Mouse (Mus musculus) layer of hippocampus, postnatal 36 days (tissue): ENCODE results near the gene Syn3. TPM values are rescaled to one million over a fixed set of nuclear protein-coding genes. Genes with fewer than 3 reads are reported as not detected.
"Not testable (repeated sequence)": the region's sequence is repeated elsewhere in the genome, so short reads cannot be mapped to it uniquely, and the experiment has no call there.

Source experiments
- DNase-seq, 2 experiments: peaks; one replicate each; pipeline ENCODE4 v3.0.0; 2022
- total RNA-seq, 2 experiments: library from RNA; stranded (reverse); gene quantifications; 2 replicates each; pipeline ENCODE4 v1.2.3; 2021

Gene Syn3
- total RNA-seq, 2 experiments from 2014 or later, result 18.8 to 21.4 TPM

GRCm38 (mm10) chr10:86468612-86469546 lies 29.8 kb downstream of the Syn3 start:
- no peak for DNase-seq

GRCm38 (mm10) chr10:86463538-86464199 lies 35.0 kb downstream of the Syn3 start:
- DNase-seq, result peak; percentile 79 to 82

- DNase-seq, result no peak
Measured at GRCm38 (mm10) chr10:86459643-86460042, 39.1 kb downstream of the Syn3 start.

GRCm38 (mm10) chr10:86457665-86458209 lies 41.0 kb downstream of the Syn3 start:
- DNase-seq, result peak; percentile 44 to 58

DNA sequence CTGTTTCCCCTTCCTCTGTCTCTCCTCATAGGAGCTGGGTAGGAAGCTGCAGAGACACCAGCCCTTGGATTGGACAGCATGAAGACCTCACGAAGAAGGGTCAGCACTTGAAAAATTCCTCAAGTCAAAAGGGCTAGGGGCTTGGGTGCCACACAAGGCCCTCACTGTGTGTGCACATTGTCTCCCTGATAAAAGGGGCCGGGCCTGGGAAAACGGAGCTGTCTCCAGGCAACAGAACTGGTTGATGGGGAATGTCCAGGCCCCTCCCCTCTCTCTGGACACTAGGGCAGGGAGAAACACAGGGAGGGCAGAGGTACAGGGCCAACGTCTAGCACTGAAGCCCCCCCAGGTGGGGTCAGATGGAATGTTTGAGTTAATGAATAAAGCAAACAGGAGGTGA lies 41.5 kb downstream of the Syn3 start:
- DNase-seq, result peak; percentile 19 to 32

DNA sequence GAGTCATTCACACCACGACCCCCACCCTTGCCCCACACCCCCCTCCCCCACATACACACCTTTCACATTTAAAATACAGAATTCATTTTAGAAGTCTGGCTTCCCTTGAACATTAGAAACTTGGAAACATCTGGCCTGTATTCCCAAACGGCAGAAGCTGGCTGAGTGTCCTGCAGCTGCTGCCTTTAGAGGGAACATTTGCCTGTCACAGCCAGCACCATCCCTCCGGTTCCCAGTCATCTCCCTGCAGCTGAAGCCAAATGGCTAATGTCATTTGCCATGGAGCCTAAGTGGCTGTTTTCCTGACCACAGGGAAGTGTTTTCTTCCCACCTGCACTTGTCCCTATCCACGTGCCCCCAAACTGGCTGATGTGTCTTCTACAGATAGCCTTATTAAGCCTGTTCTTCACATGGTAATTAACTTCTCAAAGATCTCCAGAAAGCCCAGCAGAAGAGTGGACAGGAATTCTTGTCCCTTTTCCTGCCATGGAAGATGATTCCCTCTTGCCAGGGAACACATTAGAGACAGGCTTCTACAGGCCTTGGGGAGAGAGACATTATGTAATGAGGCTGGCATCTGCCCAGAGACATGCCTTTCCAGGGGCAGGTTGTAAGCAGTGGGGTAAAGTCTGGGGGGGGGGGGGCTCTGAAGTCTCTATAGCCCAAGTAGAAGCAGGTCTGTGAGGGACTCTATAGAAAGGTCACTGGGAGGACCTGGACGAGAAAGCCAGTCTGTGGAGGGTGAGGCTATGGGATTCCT lies 43.2 kb downstream of the Syn3 start:
- DNase-seq, result no peak

- DNase-seq, result peak in 1 of 2 experiments; percentile 9
Measured at GRCm38 (mm10) chr10:86452326-86452995, 46.2 kb downstream of the Syn3 start.

GRCm38 (mm10) chr10:86451294-86451693 lies 47.4 kb downstream of the Syn3 start:
- DNase-seq, result no peak

DNA sequence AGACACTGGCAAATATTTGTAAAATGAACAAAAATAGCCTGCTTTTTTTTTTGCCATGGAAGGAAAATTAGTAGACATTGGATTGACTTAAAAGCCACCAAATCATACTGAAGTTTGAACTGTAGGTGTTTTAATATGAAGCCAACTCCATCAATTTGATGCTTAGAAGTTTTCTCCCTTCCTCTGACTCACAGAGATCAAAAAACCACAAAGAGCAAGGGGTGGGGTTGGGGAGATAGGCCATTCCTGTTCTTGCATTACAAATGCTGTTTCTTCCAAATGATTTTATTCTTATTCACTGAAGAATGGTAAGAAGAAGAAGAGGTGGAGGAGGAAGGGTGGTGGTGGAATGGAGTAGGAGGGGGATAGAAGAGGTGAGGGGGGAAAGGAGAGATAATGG lies 52.0 kb downstream of the Syn3 start:
- DNase-seq, result no peak

GRCm38 (mm10) chr10:86445207-86445606 lies 53.5 kb downstream of the Syn3 start:
- DNase-seq, result no peak

DNA sequence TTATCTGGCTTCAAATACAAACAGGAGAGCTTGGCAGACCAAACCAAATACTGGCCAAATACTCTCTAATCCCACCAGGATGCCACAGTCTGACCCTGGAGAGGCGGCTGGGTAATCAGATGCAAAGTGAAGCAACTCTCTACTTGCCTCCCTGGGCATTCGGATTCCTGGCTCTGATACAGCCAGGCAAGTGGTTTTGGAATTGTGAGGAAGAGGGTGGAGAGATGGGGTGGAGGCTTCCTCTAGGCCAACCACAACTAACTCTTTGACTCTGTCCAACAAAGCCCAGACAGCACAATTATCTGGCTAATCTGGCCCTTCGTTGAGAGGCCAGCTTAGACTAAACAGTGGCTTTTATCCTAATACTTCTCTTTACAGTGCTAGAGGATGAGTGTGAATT lies 54.0 kb downstream of the Syn3 start:
- DNase-seq, result no peak

- DNase-seq, result no peak
Measured at GRCm38 (mm10) chr10:86441765-86442164, 56.9 kb downstream of the Syn3 start.

- DNase-seq, result peak in 1 of 2 experiments; percentile 15
Measured at GRCm38 (mm10) chr10:86439640-86440039, 59.1 kb downstream of the Syn3 start.

DNA sequence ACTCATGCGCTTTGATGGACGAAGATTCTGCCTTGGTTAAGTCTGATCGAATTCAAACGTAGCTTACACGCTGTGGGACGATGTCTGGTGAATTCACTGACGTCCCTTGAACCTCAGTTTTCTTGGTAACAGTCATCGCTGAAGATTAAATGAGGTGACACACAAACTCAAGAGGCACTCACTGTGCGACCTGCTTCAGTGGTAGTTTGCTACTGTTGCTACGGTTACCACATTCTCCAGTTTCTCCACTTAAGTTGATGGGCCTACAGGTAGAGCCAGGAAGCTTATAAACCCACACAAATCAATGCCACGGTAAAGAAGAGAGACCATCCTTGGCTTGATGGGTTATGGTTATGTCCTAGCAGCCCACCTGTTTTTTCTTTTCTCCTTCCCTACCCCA lies 61.4 kb downstream of the Syn3 start:
- DNase-seq, result no peak

- not testable (repeated sequence) for DNase-seq
Measured at GRCm38 (mm10) chr10:86435006-86435405, 63.7 kb downstream of the Syn3 start.

DNA sequence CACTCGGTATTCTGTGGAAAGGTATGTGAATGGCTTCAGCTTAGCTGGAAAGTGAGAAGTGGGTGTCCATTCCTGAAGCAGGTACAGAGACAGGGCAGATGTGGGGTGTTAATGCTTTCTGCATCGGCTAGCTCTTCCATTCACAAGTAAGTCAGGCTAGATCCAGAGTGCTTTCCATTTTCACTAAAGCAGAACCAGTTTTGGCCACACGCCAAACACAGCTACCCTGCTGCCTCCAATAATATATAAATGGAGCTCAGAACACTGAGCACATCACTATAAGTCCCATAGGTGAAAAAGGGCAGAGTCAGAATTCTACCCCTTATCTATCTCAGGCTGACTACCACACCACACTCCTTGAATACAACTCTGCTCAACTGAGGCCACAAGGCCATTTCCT lies 69.0 kb downstream of the Syn3 start:
- no peak for DNase-seq

DNA sequence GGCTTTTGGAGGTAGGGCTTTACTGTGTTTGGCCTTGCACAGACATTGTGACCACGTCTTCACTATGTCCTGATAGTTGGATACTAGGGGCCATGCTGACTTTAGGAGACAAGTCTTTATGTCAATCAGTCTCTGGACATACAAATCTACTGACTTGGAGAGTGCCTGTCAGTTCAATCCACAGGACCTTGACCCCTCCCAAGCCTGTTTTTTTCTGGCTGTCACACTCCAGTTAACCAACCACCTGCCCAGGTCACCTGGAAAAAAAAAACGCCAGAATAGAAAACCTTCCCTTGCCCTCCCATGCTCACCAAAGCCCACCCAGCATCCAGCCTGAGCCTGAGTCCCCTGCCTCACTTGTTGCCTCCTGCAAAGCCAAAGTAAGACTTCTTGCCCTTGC lies 70.7 kb downstream of the Syn3 start:
- no peak for DNase-seq

DNA sequence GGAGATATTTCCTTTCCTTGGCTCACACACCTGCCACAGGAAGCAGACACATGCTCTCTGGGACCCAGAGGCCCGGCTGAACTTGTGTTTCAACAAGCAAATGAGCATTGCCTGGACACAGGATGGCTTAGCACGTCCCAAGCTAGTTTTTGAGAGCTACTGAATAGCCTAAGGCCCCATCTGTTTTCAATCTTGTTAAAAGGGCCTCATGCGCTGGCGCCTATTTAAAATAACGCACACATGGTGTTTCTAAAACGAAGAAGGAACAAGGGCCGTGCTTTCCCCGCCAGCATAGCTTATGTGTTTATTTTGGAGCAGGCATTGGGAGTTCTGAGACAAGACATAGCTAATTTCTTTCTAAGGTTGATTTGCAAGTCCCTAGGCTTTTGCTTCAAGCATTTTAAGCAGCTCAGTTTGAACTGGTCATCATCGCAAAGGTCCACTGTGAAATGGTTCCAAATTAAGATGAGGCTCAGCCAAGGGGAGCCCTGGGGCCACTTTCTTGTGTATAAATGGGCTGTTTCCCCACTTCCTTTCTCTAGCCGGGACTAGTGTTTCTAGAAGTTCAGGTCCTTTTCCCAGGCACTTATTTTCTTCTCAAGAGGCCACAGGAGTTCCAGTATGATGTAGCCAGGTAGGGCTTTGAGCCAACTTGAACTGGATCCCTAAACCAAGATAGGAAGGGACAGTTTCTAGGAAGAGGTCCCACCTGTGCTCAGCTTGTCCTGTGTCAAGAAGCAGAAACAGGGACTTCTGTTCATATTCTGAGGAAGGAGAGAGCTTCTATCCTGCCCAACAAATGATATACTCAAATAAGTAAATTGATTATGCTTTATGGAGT lies 72.8 kb downstream of the Syn3 start:
- DNase-seq, result peak in 1 of 2 experiments; percentile 10

DNA sequence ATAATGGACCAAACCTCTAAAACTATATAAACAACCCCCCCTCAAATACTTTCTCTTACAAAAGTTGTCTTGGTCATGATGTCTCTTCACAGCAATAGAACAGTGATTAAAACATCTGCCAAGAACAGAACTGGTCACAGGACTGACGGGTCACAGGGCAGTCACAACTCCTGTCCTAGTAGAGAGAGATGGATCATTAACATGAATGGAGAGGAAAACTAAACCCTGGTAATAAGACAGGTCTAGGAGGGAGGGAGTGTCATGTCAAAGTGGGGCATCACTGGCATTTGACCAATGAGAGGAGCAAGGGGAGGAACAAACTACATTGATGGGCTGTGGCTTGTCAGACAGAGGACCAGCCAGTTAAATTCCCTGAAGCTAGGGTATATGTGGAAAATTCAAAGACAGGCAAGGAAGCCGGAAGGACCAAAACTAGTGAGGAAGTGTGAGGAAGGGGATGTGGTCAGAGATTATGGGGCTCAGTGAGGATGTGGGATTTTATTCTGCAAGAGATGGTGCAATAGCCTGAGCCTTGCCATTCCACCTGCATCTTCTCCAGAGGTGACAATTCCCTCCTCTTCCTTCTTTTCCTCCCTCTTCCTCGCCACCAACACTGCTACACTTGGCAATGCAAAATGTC lies 76.8 kb downstream of the Syn3 start:
- no peak for DNase-seq

DNA sequence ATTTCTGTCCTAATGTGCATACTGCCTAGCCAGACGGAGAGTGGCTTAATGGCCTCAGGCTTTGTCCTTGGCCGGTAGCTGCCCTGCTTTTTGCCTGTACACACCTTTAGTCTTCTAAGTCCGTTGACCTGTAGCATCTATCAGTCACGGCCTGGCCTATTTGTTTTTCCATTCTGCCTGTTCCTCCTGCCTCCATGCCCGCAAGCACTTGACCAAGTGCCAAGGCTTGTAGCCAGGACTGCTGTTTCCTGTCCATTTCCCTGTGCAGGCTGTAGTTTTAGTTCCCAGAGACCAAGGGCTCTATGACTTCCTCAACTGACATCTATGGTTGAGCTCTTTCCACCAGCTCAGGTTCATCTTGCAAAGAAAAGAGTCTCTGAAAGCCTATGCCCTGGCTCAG lies 79.8 kb downstream of the Syn3 start:
- no peak for DNase-seq

DNA sequence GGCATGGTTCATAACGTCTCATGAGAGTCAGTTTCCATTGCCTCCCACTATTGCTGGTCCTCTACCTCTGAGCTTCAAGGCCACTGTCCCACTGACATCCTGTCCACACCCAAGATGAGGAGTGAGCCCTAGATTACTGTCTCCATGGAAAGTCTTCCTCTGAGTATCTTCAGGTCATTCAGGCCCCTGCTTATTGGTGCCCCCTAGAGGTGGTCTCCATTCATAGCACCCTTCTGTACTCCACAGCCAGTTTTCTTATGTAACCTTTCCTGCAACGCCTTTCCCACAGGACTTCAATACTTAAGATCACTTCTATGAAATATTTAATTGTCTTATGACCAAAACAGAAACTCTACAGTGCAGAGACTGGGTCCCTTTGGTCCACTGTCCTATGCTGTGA lies 80.4 kb downstream of the Syn3 start:
- peak in 1 of 2 experiments; percentile 7 for DNase-seq
